Mouse (Mus musculus) gastrocnemius, postnatal 10 days (tissue): ENCODE results near the gene Nkx2-2. TPM values are rescaled to one million over a fixed set of nuclear protein-coding genes. Genes with fewer than 3 reads are reported as not detected.

ENCODE experiments used
- DNase-seq: peaks from one replicate; pipeline ENCODE4 v3.0.0; 2021; ENCODE audit warnings: mixed read lengths
- long read RNA-seq, 2 experiments: library from polyadenylated mRNA; stranded (forward); transcript quantifications; one replicate each; pipeline ENCODE4 v2.0.0; 2021
- total RNA-seq, 2 experiments: library from RNA; stranded (reverse); gene quantifications; 2 replicates each; pipeline ENCODE4 v1.2.3; 2021

Nkx2-2 gene
- total RNA-seq, result under 1 TPM; 0.16 to 0.21 TPM
- long read RNA-seq, experiment 1, result 0 reads
- long read RNA-seq, experiment 2, result 0 reads

DNA sequence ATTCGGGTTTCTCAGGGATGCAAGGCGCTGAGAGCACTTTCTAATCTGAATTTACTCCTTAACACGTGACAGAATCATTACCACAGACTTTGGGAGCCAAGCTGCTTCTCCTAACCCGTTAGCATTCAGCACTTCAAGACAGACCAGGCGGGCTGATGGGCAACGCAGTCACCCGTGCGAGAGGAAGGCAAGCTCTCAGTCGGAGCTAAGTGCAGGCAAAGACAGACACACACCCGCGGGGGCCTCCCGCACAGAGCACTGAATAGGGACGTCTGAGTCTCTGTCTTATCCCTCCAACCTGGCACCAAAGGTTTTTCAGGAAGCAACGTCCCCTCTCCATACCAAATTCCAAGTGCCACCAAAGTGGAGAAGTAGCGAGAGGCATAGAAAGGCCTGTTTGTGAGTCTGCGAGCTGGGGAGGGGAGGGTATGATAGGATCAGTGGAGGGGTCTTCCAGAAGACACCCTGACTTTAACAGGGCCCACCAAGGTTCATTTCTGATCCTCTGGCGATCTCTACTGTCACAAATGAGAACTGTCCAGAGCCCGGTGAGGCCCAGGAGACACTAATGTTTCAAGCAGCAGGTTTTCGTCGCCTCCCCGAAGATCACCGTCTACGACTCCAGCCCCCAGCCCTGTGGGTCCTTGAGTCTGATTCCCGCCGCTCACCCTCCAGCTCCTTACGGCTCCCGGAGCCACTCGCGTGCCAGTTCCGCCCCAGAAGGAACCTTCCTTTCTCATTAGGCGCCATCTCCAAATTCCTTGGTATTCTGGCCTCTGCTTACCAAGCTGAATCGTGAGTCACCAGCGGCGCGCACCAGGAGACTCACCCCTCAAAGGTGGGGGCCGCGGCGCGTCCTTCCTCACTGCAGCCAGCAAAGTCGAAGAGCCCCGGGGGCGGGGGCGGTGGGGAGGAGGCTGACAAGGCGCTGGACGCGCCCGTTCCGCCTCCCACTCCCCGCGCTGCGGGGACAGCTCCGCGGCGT, at the start of gene Nkx2-2:
Gene Nkx2-2, minus strand, starts transcription at position 973 of the 985 bp plus-strand sequence.
- no peak for DNase-seq

DNA sequence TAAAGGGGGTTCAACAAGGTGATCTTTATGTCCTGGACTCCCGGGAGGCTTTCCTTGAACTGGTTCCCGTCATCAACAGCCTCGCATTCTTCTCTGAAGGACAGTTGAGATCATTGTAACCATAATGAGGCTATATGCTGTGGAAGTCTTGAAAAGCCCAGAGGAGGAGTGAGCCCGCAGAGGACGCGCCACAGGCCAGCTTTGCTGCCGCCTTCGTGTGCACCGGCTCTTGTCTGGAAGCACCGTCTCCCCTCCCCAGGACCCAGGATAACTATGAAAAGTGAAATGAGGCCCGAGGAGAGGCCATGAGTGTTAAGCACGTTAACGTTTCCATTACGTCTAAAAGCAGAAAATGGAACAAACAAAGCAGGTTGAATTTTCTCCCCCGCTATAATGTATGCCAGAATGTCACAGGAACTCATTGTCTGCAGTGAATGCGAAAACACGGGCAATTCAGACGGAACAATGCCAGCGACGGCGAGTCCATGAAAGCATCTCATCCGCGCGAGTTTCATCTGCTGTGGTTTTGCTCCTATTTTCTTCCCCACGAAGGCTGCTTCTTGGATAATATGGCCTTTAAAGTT, 41.8 kb upstream of the Nkx2-2 start:
- no peak for DNase-seq

DNA sequence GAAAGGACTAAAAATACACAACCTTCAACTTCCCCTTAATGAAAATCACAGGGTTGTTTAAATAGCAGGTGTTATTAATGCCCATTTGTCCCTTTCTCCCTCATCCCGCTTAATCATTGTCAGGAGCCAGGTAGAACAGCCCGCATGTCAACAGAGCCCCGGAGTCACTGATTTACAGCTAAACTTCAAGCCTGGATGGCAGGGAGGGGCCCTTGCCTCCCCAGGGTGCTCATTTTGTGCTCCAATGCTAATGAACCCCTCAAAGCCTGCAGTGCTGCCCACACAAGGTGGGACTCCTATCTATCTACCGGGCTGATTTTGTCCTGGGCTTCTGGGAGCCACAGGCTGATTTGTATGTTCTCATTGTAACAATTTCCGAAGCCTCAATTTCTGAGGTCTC, 37.1 kb upstream of the Nkx2-2 start:
- DNase-seq, result no peak

DNA sequence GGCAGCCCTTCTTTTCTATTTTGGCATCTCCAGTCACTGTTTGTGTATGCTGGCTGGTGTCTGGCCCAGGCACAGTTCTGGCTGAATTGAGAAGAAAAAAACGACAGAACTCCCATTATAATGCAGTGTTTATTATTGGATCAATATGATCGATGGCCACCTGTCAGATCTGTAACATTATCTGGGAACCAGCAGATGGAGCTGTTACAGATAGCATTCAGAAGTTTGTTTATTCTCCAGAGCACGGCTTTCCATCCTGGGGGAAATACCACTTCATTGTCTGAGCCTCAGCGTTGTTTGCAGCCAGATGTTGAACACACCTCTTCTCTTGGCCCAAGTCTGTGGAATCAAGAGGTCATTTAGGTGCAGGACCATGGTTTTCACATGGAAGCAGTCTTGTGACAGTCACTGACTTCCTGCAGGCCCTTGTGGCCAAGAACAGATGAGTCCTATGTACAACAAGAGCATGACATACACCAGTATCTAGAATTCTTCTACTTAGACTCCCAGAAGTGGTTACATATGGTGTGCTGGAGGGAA, 11.1 kb upstream of the Nkx2-2 start:
- DNase-seq, result no peak

DNA sequence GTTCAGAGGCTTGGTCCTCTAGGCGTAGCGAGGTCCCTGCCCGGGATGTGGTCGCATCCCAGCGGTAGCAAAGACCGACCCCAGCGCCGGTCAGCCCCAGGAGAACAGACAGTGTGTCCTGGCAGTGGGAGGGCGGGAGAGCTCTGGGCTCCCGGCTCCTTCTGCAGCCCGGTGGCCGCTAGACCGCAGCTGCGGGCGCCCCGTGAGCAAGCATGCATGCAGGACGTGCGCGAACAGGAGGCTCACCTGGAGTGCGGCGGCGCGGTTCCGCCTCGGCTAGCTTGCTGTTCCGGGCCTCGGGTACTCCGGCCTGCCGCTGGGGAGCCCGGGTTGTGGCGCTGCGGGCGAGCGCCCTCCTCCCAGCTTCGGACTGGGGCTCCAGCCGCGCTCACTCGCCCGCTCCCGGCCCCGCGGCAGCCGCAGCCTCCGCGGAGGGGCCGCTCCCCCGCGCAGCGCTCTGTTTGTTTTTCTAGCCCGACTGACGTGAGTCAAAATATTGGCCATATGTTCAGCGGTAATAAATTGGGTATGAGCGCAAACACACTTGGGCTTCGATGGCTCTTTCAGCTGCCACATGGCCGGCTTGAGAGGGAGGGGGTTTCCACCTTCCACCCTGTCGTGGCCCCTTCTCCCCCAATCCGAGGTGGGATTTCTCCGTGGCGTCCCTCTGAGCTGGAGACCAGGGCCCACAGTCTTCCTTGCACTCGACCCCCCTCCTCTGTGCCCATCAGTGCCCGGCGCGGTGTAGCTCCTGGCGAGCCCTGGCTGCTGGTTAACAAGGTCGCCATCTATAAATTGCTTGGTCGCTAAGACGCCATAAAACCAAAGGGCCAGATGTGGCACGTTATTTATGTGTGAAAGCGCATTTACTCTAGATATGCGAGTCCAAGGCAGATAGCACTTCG, 920 bp upstream of the Nkx2-2 start:
- DNase-seq, result no peak

DNA sequence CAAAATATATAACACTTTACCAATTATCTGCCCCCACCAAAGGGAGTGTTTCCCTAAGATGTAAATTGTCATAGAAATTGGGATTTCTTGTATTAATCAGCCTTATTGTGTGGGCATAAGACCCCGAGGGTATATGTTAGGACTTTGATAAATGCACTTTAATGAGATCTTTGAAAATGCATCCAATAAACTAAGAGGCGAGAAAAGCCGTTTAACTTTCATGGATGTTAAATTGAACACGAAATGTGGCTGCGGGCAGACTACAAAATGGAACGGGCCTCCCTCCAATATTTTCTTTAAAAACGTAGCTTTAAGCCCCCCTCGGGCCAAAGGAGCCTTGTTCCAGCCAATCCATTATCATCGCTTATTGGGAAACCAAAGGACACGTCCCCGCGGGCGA, 1.3 kb downstream of the Nkx2-2 start:
- no peak for DNase-seq

DNA sequence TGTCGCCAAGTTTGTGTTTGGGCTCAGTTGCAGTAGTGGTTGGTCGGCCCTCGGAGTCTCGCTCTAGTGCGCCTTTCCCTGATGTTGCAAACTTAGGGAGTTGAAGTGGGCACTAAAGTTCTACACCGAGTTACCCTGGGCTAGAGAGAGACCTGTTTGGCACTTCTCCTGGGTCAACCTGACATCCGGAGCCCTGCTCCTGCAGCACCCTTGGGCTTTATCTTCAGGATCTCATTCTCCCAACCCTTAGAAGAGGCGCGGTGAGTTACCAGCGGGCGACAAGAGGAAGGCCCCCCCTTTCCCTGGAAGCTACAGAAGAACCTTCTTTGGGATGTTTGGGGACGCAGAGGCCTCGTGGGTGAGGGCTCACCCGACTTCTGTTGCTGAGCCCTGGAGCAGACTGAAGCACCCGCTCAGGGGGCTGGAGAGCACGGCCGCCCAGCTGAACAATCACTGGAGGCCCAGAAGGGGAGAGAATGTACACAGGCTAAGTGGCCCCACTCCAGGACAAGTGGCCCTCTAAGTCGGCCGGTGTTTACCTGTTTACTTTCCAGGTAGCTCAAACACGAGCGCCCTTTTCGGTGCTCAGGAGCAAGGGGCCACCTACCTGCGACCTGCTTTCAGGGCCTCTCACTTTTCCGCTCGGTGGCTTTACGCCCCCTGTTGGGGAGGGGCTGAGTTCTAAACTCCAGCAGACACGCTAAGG, 3.6 kb downstream of the Nkx2-2 start:
- DNase-seq, result no peak

DNA sequence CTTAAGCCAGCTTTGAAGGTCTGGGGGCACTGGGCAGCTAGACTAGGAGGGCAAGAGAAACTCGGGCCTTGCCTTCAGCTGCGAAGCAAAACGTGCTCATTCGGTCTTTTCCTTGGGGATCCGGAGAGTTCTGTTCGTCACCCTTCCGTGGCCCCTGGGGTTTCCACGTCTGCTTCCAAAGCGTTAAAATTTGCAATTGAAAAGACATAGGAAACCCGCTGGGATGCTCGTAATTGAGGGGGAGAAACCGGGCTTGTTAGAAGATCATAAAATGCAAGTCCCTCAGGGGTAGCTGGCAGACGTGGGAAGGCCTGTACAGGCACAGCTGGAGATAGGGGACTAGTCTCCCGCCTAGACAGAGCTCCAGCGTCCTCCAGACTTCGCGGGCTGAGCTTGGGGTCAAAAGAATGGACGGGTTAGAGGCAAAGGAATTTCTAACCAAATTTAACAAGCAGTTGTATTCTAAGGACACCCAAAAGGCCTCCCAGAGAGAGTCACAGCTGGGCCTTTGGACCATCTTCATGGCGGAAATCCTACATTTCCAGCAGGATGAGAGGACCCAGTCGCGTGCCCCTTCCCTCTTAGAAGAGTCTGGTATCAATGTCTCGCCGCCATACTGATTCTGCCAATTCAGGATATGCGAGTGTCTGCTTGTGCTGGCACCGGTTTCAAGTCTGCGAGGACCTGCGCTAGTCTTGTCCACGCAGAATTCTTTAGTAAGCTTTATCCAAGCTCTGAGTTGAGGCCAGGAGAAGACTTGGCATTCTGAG, 4.3 kb downstream of the Nkx2-2 start:
- DNase-seq, result no peak

DNA sequence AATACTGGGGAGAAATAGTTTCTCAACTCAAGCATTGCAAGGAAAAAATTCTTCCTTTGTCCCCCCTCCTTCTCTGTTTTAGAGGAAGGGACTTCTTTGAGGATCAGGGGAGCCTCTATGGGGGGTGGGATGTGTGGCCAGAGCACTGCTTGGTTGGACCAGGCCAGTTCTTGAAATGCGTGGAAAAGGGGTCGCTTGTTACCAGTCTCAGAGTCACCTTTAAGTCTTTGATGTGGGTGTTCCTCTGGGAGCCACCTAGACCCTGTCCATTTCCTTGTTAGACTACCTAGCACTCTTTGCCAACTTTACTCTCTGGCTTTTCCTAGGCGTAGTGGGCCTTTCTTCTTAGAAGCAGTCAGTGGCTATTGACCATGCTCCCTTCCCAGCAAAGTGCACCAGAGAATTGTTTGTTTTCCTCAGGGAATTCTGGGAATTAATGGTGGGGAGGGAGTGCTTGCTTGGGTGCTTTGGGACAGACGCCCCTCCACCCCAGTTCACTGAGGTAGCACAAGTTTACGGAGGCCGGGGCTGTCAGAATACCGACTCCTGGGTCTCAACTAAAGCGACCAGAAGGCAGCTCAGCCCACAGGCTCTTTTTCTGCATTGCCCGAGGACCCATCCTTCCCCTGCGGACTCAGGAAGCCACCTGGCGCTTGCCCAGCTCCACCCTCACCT, 5.0 kb downstream of the Nkx2-2 start:
- no peak for DNase-seq

DNA sequence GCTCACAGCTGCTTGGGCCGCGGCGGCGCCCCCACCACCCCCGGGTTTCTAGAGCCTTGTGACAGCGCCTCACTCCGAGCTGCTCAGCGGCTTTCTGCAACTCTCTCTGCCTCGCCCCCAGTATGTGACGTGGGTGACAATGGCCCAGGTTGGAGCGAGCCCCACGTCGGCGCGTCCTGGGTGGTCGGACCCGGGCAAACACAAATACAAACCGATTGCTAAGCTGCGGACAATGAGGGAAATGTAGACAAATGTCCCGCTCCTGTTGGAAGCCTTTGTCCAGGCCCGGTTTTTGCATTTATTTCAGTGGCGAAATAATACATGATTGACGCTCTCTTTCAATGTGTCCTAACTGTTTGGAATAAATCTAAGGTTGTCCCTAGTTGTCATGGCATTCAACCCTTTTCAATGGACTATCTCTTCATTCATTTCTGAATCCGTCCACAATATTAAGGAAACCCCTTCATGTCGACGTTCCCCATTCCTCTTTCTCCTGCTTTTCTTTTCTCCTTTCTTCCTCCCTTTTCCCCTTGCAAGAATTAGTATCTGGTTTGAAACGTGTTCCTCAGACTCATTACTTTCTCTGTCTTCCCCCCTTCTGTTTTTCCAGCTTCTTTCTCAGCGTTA, 5.9 kb downstream of the Nkx2-2 start:
- no peak for DNase-seq

DNA sequence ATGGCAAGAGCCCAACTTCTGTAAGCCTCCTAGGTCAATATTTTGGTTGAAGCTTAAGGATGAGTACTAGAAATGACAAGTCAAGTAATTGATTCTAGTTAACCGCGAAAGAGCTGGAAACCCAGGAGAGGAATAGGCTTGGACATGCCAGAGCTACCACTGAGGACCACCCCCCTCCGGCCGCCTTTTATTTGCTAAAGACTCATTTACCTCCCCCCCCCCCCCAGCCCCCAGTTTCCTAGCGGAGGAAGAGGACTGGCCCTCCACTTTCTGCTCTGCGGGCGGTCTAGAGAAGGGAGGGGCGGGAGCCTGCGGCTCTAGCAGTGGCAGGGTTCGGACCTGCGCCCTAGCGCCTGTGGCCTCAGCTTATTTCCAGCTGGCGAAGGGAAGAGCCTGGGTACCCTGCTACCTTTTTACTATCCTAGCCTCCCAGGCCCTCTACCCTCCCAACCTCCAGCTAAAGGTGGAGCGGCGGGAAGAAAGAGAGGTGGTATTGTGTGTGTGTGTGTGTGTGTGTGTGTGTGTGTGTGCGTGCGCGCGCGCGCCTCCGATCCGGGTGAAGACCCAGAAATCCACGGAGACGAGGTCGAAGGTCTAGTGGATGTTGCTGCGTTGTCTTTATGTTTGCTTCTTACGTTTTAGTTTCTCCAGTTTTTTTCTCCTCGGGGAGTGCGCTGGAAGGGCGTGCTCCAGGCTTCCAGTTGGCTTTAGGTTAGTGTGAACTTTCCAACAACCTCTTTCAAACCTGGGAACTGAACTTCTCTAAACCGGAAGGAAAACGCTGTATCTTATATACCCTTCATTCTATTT, 6.8 kb downstream of the Nkx2-2 start:
- DNase-seq, result no peak

DNA sequence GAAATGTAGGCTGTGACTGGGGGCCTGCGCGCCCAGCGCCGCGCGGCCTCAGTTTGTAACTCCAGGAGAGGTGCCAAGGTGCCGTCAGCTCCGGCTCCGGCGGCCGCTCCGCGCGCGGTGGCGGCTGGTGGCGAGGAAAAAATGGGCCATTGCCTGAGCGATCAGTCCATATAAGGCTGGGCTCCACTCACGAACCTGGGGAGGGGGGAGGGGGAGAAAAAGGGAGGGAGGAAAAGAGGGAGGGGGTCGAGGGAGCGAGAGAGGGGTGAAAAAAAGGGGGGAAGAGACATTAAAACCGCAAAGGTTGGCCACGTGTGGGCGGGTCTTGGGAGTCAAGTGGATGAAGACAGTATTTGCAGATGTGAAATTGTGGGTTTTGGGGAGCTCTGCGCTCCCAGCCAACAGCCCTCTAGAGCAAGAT, 7.8 kb downstream of the Nkx2-2 start:
- no peak for DNase-seq

DNA sequence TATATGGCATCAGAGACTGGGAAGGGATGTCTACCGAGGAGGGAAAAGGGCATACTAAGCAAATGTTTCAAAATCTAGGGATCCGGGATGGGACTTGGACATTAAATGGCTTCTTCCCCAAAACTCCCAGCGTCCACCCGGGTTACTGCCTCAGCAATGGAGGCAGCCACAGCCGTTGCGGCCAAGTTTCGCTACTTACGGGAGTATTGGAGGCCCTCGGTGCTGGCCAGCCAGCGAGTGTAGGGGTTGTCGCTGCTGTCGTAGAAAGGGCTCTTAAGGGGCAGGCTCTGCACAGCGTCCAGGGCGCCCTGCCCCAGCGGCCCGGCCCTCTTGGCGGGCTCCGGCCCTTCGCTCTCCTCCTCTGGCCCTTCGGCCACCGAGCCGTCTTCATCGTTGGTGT, 8.5 kb downstream of the Nkx2-2 start:
- no peak for DNase-seq

DNA sequence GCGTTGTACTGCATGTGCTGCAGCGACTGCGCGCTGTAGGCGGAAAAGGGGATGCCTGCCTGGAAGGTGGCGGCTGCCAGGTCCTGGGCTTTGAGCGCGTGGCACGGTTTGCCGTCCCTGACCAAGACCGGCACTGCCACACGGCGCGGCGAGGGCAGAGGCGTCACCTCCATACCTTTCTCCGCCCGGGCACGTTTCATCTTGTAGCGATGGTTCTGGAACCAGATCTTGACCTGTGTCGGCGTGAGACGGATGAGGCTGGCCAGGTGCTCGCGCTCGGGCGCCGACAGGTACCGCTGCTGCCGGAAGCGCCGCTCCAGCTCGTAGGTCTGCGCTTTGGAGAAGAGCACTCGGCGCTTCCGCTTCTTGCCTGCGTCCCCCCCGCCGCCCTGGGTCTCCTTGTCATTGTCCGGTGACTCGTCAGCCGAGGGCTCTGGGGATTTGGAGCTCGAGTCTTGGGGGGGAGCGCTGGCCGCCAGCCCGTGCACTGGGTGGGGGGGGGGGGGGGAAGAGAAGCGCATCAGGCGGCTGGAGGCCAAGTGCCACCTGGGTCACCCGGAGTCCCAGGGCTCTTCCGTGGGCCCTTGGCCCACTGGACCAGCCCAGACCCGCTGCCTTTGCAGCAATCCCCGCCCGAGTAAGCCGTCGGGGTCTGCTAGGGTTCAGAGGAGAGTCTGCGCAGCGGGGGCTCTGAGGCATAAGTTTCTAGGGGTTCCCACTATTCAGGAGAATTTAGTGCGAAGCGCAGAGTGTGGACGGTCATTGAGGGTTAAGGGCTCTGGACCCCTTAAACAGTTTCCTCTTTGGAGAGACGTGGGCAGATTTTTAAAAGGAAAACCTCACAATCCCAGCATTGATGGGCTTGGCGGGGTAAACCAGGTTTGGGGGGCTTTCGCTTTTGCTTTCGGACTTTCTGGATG, 9.7 kb downstream of the Nkx2-2 start:
- DNase-seq, result no peak

DNA sequence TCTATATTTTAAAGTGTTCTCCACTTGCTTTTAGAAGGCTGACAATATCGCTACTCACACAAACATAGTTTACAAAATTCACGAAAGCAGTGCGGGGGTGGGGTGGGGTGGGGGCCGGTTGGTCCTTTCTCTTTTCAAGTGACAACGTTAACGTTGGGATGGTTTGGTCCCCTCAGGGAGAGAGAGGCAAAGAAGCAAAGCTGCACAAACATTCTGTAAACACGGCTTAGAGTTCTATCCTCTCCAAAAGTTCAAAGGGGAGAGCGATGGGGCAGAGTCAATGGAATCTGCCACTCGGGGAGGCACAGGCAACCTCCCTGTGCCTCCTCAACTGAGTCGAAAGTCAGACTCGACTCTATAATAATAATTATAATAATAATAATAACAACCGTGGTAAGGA, 10.5 kb downstream of the Nkx2-2 start:
- DNase-seq, result no peak

DNA sequence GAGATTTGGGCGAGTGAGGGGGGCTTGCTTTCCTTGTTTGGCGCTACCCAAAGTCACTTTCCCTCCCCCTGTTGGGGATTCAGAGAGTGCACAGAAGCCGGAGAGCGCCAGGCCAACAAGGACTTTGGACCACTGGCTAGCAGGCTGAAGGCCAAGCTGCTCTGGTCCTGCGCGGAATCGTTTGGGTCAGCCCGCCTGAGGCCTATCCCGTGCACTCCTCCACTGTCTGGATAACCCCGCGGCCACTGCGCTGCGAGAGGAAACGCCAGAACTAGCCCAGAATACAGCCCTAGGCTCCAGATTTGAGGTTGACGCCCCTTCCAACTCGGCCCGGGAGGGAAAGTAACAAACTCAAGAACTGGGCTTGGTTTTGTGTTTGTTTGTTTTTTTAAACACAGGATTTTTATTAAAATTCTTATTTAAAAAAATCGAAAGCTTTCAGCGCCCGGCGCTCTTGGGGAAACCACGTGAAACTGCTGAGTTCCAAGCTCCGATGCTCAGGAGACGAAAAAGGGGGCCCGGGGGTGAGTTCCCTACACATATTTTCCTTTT, 11.3 kb downstream of the Nkx2-2 start:
- no peak for DNase-seq
